Mouse (Mus musculus) subcutaneous adipose tissue, adult 2 months (tissue): Measurements from ENCODE around the gene Gm14190. TPM values are rescaled to one million over a fixed set of nuclear protein-coding genes. Genes with fewer than 3 reads are reported as not detected.

ENCODE experiments used
- polyA plus RNA-seq: library from polyadenylated mRNA; depleted of rRNA; stranded (reverse); fragments of >200 nt; gene quantifications from 2 replicates; pipeline ENCODE4 v1.2.3, GENCODE M21; 2012; ENCODE audit warnings: low replicate concordance; rRNA removed

The Gm14190 gene
- not detected in 2 replicates for polyA plus RNA-seq

GRCm38 (mm10) chr11:99690463-99690862 is at the start of gene Gm14190:
TSS of gene Gm14190 (minus strand) at chr11:99690740.

GRCm38 (mm10) chr11:99734190-99734589 is 43.6 kb upstream of the Gm14190 start, which contains the start of gene Gm14180:
TSS of gene Gm14180 (minus strand) at chr11:99734290.

GRCm38 (mm10) chr11:99665860-99666259 is 24.7 kb downstream of the Gm14190 start, which contains the start of gene Krtap4-6:
TSS of gene Krtap4-6 (minus strand) at chr11:99665960.

GRCm38 (mm10) chr11:99658467-99659010 is 32.0 kb downstream of the Gm14190 start, which contains the start of gene Gm11563:
TSS of gene Gm11563 (minus strand) at chr11:99658960.

GRCm38 (mm10) chr11:99650136-99650535 is 40.4 kb downstream of the Gm14190 start, which contains the start of gene Gm11555:
TSS of gene Gm11555 (minus strand) at chr11:99650236.

DNA sequence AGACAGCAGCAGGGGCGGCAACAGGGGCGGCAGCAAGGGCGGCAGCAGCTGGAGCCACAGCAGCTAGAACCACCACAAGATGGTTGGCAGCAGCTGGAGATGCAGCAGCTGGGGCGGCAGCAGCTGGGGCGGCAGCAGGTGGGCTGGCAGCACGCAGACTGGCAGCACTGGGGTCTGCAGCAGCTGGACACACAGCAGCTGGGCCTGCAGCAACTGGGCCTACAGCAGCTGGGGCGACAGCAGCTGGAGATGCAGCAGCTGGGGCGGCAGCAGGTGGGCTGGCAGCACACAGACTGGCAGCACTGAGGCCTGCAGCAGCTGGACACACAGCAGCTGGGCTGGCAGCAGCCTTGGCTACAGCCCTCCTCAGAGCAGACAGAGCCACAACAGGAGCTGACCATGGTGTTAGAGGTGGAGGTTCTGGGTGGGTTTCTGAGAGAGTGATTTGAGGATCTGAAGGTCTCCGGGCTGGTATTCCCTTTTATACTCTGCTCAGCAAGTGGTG is 46.9 kb downstream of the Gm14190 start, which contains the start of gene Krtap4-7:
Krtap4-7 (minus strand) TSS at position 455 of the 505 bp plus-strand sequence.

Other genes starting within 250 kb of the Gm14190 start
- gene Krt23, start 197.6 kb downstream of the Gm14190 start, polyA plus RNA-seq = 7.2 TPM in 1 of 2 replicates, not detected in the other
- gene Krt39, start 169.4 kb downstream of the Gm14190 start, polyA plus RNA-seq = 0.33 TPM in 1 of 2 replicates, not detected in the other
- not detected in 2 replicates for gene Krt40, start 147.6 kb downstream of the Gm14190 start, polyA plus RNA-seq
- not detected in 2 replicates for gene Krtap3-3, start 139.9 kb downstream of the Gm14190 start, polyA plus RNA-seq
- not detected in 2 replicates for gene Krtap3-2, start 133.9 kb downstream of the Gm14190 start, polyA plus RNA-seq
- gene Gm11939, start 131.3 kb downstream of the Gm14190 start, polyA plus RNA-seq = not detected in 2 replicates
- gene Krtap3-1, start 124.1 kb downstream of the Gm14190 start, polyA plus RNA-seq = not detected in 2 replicates
- not detected in 2 replicates for gene Krtap1-5, start 109.7 kb downstream of the Gm14190 start, polyA plus RNA-seq
- not detected in 2 replicates for gene Krtap1-4, start 107.1 kb downstream of the Gm14190 start, polyA plus RNA-seq
- gene Krtap1-3, start 99.4 kb downstream of the Gm14190 start, polyA plus RNA-seq = not detected in 2 replicates
- not detected in 2 replicates for gene Krtap9-3, start 92.6 kb downstream of the Gm14190 start, polyA plus RNA-seq
- not detected in 2 replicates for gene Gm11938, start 87.4 kb downstream of the Gm14190 start, polyA plus RNA-seq
- gene Gm11937, start 80.6 kb downstream of the Gm14190 start, polyA plus RNA-seq = not detected in 2 replicates
- not detected in 2 replicates for gene Krtap2-4, start 75.9 kb downstream of the Gm14190 start, polyA plus RNA-seq
- not detected in 2 replicates for gene Gm11562, start 70.3 kb downstream of the Gm14190 start, polyA plus RNA-seq
- not detected in 2 replicates for gene Krtap4-1, start 62.5 kb downstream of the Gm14190 start, polyA plus RNA-seq
- not detected in 2 replicates for gene Krtap4-2, start 55.7 kb downstream of the Gm14190 start, polyA plus RNA-seq
- not detected in 2 replicates for gene Krtap4-7, start 46.7 kb downstream of the Gm14190 start, polyA plus RNA-seq
- gene Gm11555, start 40.5 kb downstream of the Gm14190 start, polyA plus RNA-seq = not detected in 2 replicates
- not detected in 2 replicates for gene Gm11563, start 31.8 kb downstream of the Gm14190 start, polyA plus RNA-seq
- gene Krtap4-6, start 24.8 kb downstream of the Gm14190 start, polyA plus RNA-seq = not detected in 2 replicates
- gene Gm14180, start 43.5 kb upstream of the Gm14190 start, polyA plus RNA-seq = not detected in 2 replicates
- not detected in 2 replicates for gene Gm11595, start 82.2 kb upstream of the Gm14190 start, polyA plus RNA-seq
- gene Krtap4-8, start 90.0 kb upstream of the Gm14190 start, polyA plus RNA-seq = not detected in 2 replicates
- not detected in 2 replicates for gene Krtap4-9, start 94.5 kb upstream of the Gm14190 start, polyA plus RNA-seq
- not detected in 2 replicates for gene Gm11596, start 102.7 kb upstream of the Gm14190 start, polyA plus RNA-seq
- not detected in 2 replicates for gene Gm11569, start 108.2 kb upstream of the Gm14190 start, polyA plus RNA-seq
- gene Gm11554, start 113.7 kb upstream of the Gm14190 start, polyA plus RNA-seq = not detected in 2 replicates
- gene Krtap4-13, start 119.2 kb upstream of the Gm14190 start, polyA plus RNA-seq = not detected in 2 replicates
- not detected in 2 replicates for gene Gm11564, start 124.9 kb upstream of the Gm14190 start, polyA plus RNA-seq
- gene 2300003K06Rik, start 147.3 kb upstream of the Gm14190 start, polyA plus RNA-seq = not detected in 2 replicates
- not detected in 2 replicates for gene Krtap4-16, start 160.9 kb upstream of the Gm14190 start, polyA plus RNA-seq
- not detected in 2 replicates for gene Gm11568, start 167.2 kb upstream of the Gm14190 start, polyA plus RNA-seq
- not detected in 2 replicates for gene Gm11559, start 173.7 kb upstream of the Gm14190 start, polyA plus RNA-seq
- not detected in 2 replicates for gene Krtap9-1, start 182.6 kb upstream of the Gm14190 start, polyA plus RNA-seq
- not detected in 2 replicates for gene Gm11567, start 188.4 kb upstream of the Gm14190 start, polyA plus RNA-seq
- gene Krtap31-1, start 217.2 kb upstream of the Gm14190 start, polyA plus RNA-seq = not detected in 2 replicates
- gene Gm11565, start 224.0 kb upstream of the Gm14190 start, polyA plus RNA-seq = not detected in 2 replicates
- gene Krtap31-2, start 245.6 kb upstream of the Gm14190 start, polyA plus RNA-seq = not detected in 2 replicates